Mouse (Mus musculus) frontal cortex, postnatal 25 days (tissue): ENCODE data around the gene Hnrnpr.

ENCODE experiments used
- DNase-seq, 2 experiments: peaks; one replicate each; pipeline ENCODE4 v3.0.0; 2022; ENCODE audit warnings: low spot score in 2 of 2

Hnrnpr gene

GRCm38 (mm10) chr4:136401806-136402205, 91.1 kb downstream of the Hnrnpr start:
- DNase-seq = no peak

GRCm38 (mm10) chr4:136407831-136408230, 97.1 kb downstream of the Hnrnpr start:
- no peak for DNase-seq
